20 mouse cellular contexts compared by ENCODE assay signal in genomic region chr17:70570848-70571247, GRCm38 (mm10).
DNase-seq lines count a peak whose midpoint lies in the region; ATAC-seq and TF ChIP-seq lines count a peak whose summit lies in the region.
"Had no signal": no experiment of that assay in that cellular context is flagged by ENCODE, and none has a peak within 500 bp of the region (broad histone marks: within the 10 kb centered on the region; RNA-seq: fewer than 3 reads in every experiment).

No protein-coding gene starts in this region.

- H3K36me3 ChIP-seq in kidney, adult 2 months (ENCODE audit: control insufficient read depth, insufficient read depth, low read length): no peaks in the 10 kb centered on the region
- H3K36me3 ChIP-seq: heart, embryonic 10.5 days; limb, embryonic 13.5 days; liver, embryonic 13.5 days; neural tube, embryonic 13.5 days had no signal

- no peak overlapping the region for H3K4me3 ChIP-seq in cerebellum, adult 2 months (replicated peaks; ENCODE audit: insufficient read depth, low read depth, low read length)
- H3K4me3 ChIP-seq in left cerebral cortex, adult 2 months: no peak overlapping the region
- H3K4me3 ChIP-seq in kidney, adult 2 months (ENCODE audit: insufficient read depth, low read depth, low read length): no peak overlapping the region
- H3K4me3 ChIP-seq: heart, embryonic 10.5 days; limb, embryonic 13.5 days; liver, embryonic 13.5 days; neural tube, embryonic 13.5 days had no signal

- peak overlapping the region; percentile 10; the same call in 1 of the 2 replicates for H3K27ac ChIP-seq in cerebellum, adult 2 months (ENCODE audit: insufficient read depth, low read length)
- peak overlapping the region; percentile 87 for H3K27ac ChIP-seq in left cerebral cortex, adult 2 months
- no peak overlapping the region for H3K27ac ChIP-seq in kidney, adult 2 months (ENCODE audit: insufficient read depth, low read depth, low read length)
- H3K27ac ChIP-seq: heart, embryonic 10.5 days; limb, embryonic 13.5 days; liver, embryonic 13.5 days; neural tube, embryonic 13.5 days had no signal

- TF ChIP-seq CTCF in cerebellum, adult 2 months (IDR thresholded peaks at IDR 0.05; ENCODE audit: borderline replicate concordance, insufficient read depth, low read depth, low read length): no peak
- no peak for TF ChIP-seq CTCF in left cerebral cortex, adult 2 months (IDR thresholded peaks at IDR 0.05)
- no peak for TF ChIP-seq CTCF in kidney, adult 2 months (conservative IDR thresholded peaks at IDR 0.05; ENCODE audit: insufficient read depth, insufficient read length, low read depth, low read length)

- no peaks in the 10 kb centered on the region for H3K27me3 ChIP-seq in cerebellum, adult 2 months (ENCODE audit: control insufficient read depth, insufficient read depth, low read length)
- H3K27me3 ChIP-seq in kidney, adult 2 months (replicated peaks; ENCODE audit: control insufficient read depth, insufficient read depth, low read length): no peaks in the 10 kb centered on the region
- H3K27me3 ChIP-seq: limb, embryonic 13.5 days; liver, embryonic 13.5 days; neural tube, embryonic 13.5 days had no signal

- TF ChIP-seq POLR2A in cerebellum, adult 2 months (IDR thresholded peaks at IDR 0.05; ENCODE audit: borderline replicate concordance, insufficient read depth, low read length): no peak
- TF ChIP-seq POLR2A in kidney, adult 2 months (IDR thresholded peaks at IDR 0.05; ENCODE audit: low read depth, low read length): no peak

- H3K4me1 ChIP-seq in cerebellum, adult 2 months (ENCODE audit: control insufficient read depth, insufficient read depth, low read length): peaks cover 14% of the 10 kb centered on the region; the same call in 1 of the 2 replicates
- H3K4me1 ChIP-seq in kidney, adult 2 months (ENCODE audit: control insufficient read depth, insufficient read depth, low read length): no peaks in the 10 kb centered on the region
- H3K4me1 ChIP-seq: heart, embryonic 10.5 days; limb, embryonic 13.5 days; liver, embryonic 13.5 days had no signal

- intact Hi-C loops in left cerebral cortex, adult 2 months (cut with DNase I): no loop called here
- intact Hi-C loops in left cerebral cortex, postnatal 10 days (cut with DNase I): no loop called here

- peak in 1 of 2 experiments; percentile 48 for DNase-seq in cerebellum, adult 2 months
- no peak for DNase-seq in cerebellum, postnatal 36 days
- DNase-seq in left cerebral cortex, adult 2 months (ENCODE audit: extremely low spot score in 1 of 2, low spot score in 2 of 2): no peak
- DNase-seq in left cerebral cortex, postnatal 10 days (ENCODE audit: extremely low spot score in 1 of 2, low spot score in 2 of 2): no peak
- peak; percentile 45 for DNase-seq in cerebellum, adult 9-11 months
- no peak for DNase-seq in kidney, adult 2 months
- DNase-seq in adrenal gland, adult 18-20 months (ENCODE audit: low spot score in 2 of 2): no peak
- DNase-seq: B cell, adult 2 months; embryo, embryonic 11 days; forebrain, postnatal 0 days; gastrocnemius, postnatal 14 days; kidney, adult 11 months; kidney, postnatal 10 days; liver, embryonic 13.5 days; lung, embryonic 14.5 days; lung, postnatal 36 days had no signal

- ATAC-seq in monocyte, adult 5-6 weeks (replicated peaks; ENCODE audit: insufficient number of reproducible peaks, low FRiP score, low TSS enrichment, poor library complexity, severe bottlenecking): peak; percentile 70
- ATAC-seq: forebrain, postnatal 0 days had no signal

- 11% methylated on average over 5 of the region's 5 CpGs for WGBS in cerebellum, adult 2 months
- 61% methylated on average over 5 of the region's 5 CpGs for WGBS in kidney, adult 2 months
